Mouse (Mus musculus) frontal cortex, adult (tissue): ENCODE results near the gene Hist1h2ak.

Source experiments
- ATAC-seq: cut with Nextera tagmentation; 2 replicates; pipeline ENCODE4 v1.9.2; 2017; ENCODE audit warnings: mild to moderate bottlenecking, moderate library complexity, mixed read lengths; ENCODE audit not compliant: low TSS enrichment

The Hist1h2ak gene

GRCm38 (mm10) chr13:21755707-21756106 lies 2.1 kb upstream of the Hist1h2ak start:
- ATAC-seq = no peak

- ATAC-seq = 0 out of 2 replicates have a peak, but pooled peaks have one; percentile 8
Observed at GRCm38 (mm10) chr13:21754294-21755001, 821 bp upstream of the Hist1h2ak start.

- no peak for ATAC-seq
Observed at GRCm38 (mm10) chr13:21753051-21753523, 540 bp downstream of the Hist1h2ak start.

- no peak for ATAC-seq
Observed at GRCm38 (mm10) chr13:21752356-21752755, 1.3 kb downstream of the Hist1h2ak start.

- ATAC-seq = no peak
Observed at GRCm38 (mm10) chr13:21751827-21752226, 1.8 kb downstream of the Hist1h2ak start.

GRCm38 (mm10) chr13:21751417-21751816 lies 2.2 kb downstream of the Hist1h2ak start:
- ATAC-seq = no peak

GRCm38 (mm10) chr13:21750159-21751017 lies 3.2 kb downstream of the Hist1h2ak start, which contains the start of gene Hist1h4k:
Gene Hist1h4k (minus strand): TSS chr13:21750505.
- peak; percentile 89 for ATAC-seq

GRCm38 (mm10) chr13:21749387-21750158 lies 4.1 kb downstream of the Hist1h2ak start:
- ATAC-seq = no peak

GRCm38 (mm10) chr13:21745006-21745405 lies 8.6 kb downstream of the Hist1h2ak start:
- ATAC-seq = no peak

GRCm38 (mm10) chr13:21734906-21735767 lies 18.5 kb downstream of the Hist1h2ak start, which contains the start of gene Hist1h4j:
Gene Hist1h4j (plus strand): TSS chr13:21735064.
- peak; percentile 92 for ATAC-seq

GRCm38 (mm10) chr13:21734010-21734905 lies 19.4 kb downstream of the Hist1h2ak start:
- ATAC-seq = peak; percentile 70

GRCm38 (mm10) chr13:21733466-21733865 lies 20.2 kb downstream of the Hist1h2ak start:
- ATAC-seq = no peak

- ATAC-seq = no peak
Observed at GRCm38 (mm10) chr13:21729544-21729943, 24.1 kb downstream of the Hist1h2ak start.

- no peak for ATAC-seq
Observed at GRCm38 (mm10) chr13:21727948-21728572, 25.6 kb downstream of the Hist1h2ak start.

GRCm38 (mm10) chr13:21722993-21723836 lies 30.4 kb downstream of the Hist1h2ak start:
- no peak for ATAC-seq

- ATAC-seq = no peak
Observed at GRCm38 (mm10) chr13:21722373-21722925, 31.2 kb downstream of the Hist1h2ak start.

- ATAC-seq = peak; percentile 100
Observed at GRCm38 (mm10) chr13:21721757-21722372, 31.8 kb downstream of the Hist1h2ak start, which contains the start of gene Hist1h2bm. Gene Hist1h2bm (plus strand): TSS chr13:21722044.
